Mouse (Mus musculus): ENCODE measurements at regions not wholly inside any gene's neighbourhood (a gene's known extent, or its start where the extent isn't known, plus 50 kb on each side); places are given as distances from the start of the nearest gene placed in this dataset.

GRCm38 (mm10) chr13:31312772-31313171 is 243.2 kb upstream of the Foxq1 start:
- DNase-seq (peak; percentile 28), ATAC-seq (ENCODE audit: insufficient read depth) (no peak)
- Histone ChIP-seq H3K9ac (no peak overlapping the region), H3K4me3 (ENCODE audit: low read depth, low read length) (no peak overlapping the region), H3K9me3 (ENCODE audit: low read depth, low read length) (no peaks in the 10 kb centered on the region), H3K4me2 (no peak overlapping the region), H3K27ac (ENCODE audit: low read depth) (no peak overlapping the region), H3K4me1 (ENCODE audit: insufficient read depth) (peaks cover 4% of the 10 kb centered on the region; the same call in 1 of the 2 replicates), H3K36me3 (ENCODE audit: insufficient read depth) (no peaks in the 10 kb centered on the region), H3K27me3 (ENCODE audit: insufficient read depth, low read length) (no peaks in the 10 kb centered on the region)
- WGBS = 43% methylated on average over 7 of the region's 7 CpGs
- no peak for TF ChIP-seq CTCF (IDR thresholded peaks at IDR 0.05; ENCODE audit: low read depth)

- Histone ChIP-seq H3K36me3 (ENCODE audit: insufficient read depth) (no peaks in the 10 kb centered on the region), H3K9ac (no peak overlapping the region), H3K27me3 (ENCODE audit: insufficient read depth, low read length) (no peaks in the 10 kb centered on the region), H3K4me3 (ENCODE audit: low read depth, low read length) (no peak overlapping the region), H3K4me2 (no peak overlapping the region), H3K4me1 (ENCODE audit: insufficient read depth) (peaks cover 4% of the 10 kb centered on the region; the same call in 1 of the 2 replicates), H3K9me3 (ENCODE audit: low read depth, low read length) (no peaks in the 10 kb centered on the region), H3K27ac (ENCODE audit: low read depth) (no peak overlapping the region)
- TF ChIP-seq CTCF (IDR thresholded peaks at IDR 0.05; ENCODE audit: low read depth) = no peak
- no peak for ATAC-seq (ENCODE audit: insufficient read depth)
- DNase-seq = no peak
- 52% methylated on average over 5 of the region's 5 CpGs for WGBS
These were observed 242.1 kb upstream of the Foxq1 start for GRCm38 (mm10) chr13:31313821-31314220.

GRCm38 (mm10) chr13:31317066-31317465 is 238.9 kb upstream of the Foxq1 start:
- H3K4me3 ChIP-seq (ENCODE audit: low read depth, low read length) = no peak overlapping the region
- 0 out of 2 replicates have a peak, but pooled peaks have one; percentile 1 for TF ChIP-seq CTCF (IDR thresholded peaks at IDR 0.05; ENCODE audit: low read depth)
- no peak overlapping the region for H3K9ac ChIP-seq
- no peaks in the 10 kb centered on the region for H3K36me3 ChIP-seq (ENCODE audit: insufficient read depth)
- no peak overlapping the region for H3K27ac ChIP-seq (ENCODE audit: low read depth)
- WGBS = 62% methylated on average over 8 of the region's 8 CpGs
- H3K4me2 ChIP-seq = no peak overlapping the region
- ATAC-seq (ENCODE audit: insufficient read depth) (no peak), DNase-seq (no peak)
- no peaks in the 10 kb centered on the region for H3K4me1 ChIP-seq (ENCODE audit: insufficient read depth)
- H3K27me3 ChIP-seq (ENCODE audit: insufficient read depth, low read length) = no peaks in the 10 kb centered on the region
- H3K9me3 ChIP-seq (ENCODE audit: low read depth, low read length) = no peaks in the 10 kb centered on the region

- H3K4me1 ChIP-seq (ENCODE audit: insufficient read depth) = no peaks in the 10 kb centered on the region
- TF ChIP-seq CTCF (IDR thresholded peaks at IDR 0.05; ENCODE audit: low read depth) = no peak
- 98% methylated on average over 2 of the region's 2 CpGs for WGBS
- H3K27me3 ChIP-seq (ENCODE audit: insufficient read depth, low read length) = no peaks in the 10 kb centered on the region
- DNase-seq (no peak), ATAC-seq (ENCODE audit: insufficient read depth) (no peak)
- H3K9ac ChIP-seq = no peak overlapping the region
- no peaks in the 10 kb centered on the region for H3K36me3 ChIP-seq (ENCODE audit: insufficient read depth)
- H3K27ac ChIP-seq (ENCODE audit: low read depth) = no peak overlapping the region
- H3K4me2 ChIP-seq = no peak overlapping the region
- H3K4me3 ChIP-seq (ENCODE audit: low read depth, low read length) = no peak overlapping the region
- H3K9me3 ChIP-seq (ENCODE audit: low read depth, low read length) = 0 out of 2 replicates have a peak, but pooled peaks cover 2% of the 10 kb centered on the region
These were observed 237.9 kb upstream of the Foxq1 start for GRCm38 (mm10) chr13:31318008-31318407.

- H3K4me1 ChIP-seq (ENCODE audit: insufficient read depth) = no peaks in the 10 kb centered on the region
- H3K27me3 ChIP-seq (ENCODE audit: insufficient read depth, low read length) = no peaks in the 10 kb centered on the region
- H3K9me3 ChIP-seq (ENCODE audit: low read depth, low read length) = 0 out of 2 replicates have a peak, but pooled peaks cover 3% of the 10 kb centered on the region
- 58% methylated on average over 2 of the region's 2 CpGs for WGBS
- ATAC-seq (ENCODE audit: insufficient read depth) = no peak
- no peak for DNase-seq
- H3K4me2 ChIP-seq = no peak overlapping the region
- no peak for TF ChIP-seq CTCF (IDR thresholded peaks at IDR 0.05; ENCODE audit: low read depth)
- no peaks in the 10 kb centered on the region for H3K36me3 ChIP-seq (ENCODE audit: insufficient read depth)
- no peak overlapping the region for H3K9ac ChIP-seq
- H3K4me3 ChIP-seq (ENCODE audit: low read depth, low read length) = no peak overlapping the region
- no peak overlapping the region for H3K27ac ChIP-seq (ENCODE audit: low read depth)
These were observed 234.5 kb upstream of the Foxq1 start for GRCm38 (mm10) chr13:31321411-31321810.

GRCm38 (mm10) chr13:31326269-31326851 is 229.6 kb upstream of the Foxq1 start:
- H3K27ac ChIP-seq (ENCODE audit: low read depth) = no peak overlapping the region
- ATAC-seq (ENCODE audit: insufficient read depth) (peak; percentile 91), DNase-seq (peak; percentile 90)
- H3K27me3 ChIP-seq (ENCODE audit: insufficient read depth, low read length) = no peaks in the 10 kb centered on the region
- peaks cover 2% of the 10 kb centered on the region for H3K4me1 ChIP-seq (ENCODE audit: insufficient read depth)
- H3K4me2 ChIP-seq = no peak overlapping the region
- TF ChIP-seq CTCF (IDR thresholded peaks at IDR 0.05; ENCODE audit: low read depth) = no peak
- no peak overlapping the region for H3K4me3 ChIP-seq (ENCODE audit: low read depth, low read length)
- WGBS = 21% methylated on average over 12 of the region's 12 CpGs
- 0 out of 2 replicates have a peak, but pooled peaks cover 3% of the 10 kb centered on the region for H3K9me3 ChIP-seq (ENCODE audit: low read depth, low read length)
- no peaks in the 10 kb centered on the region for H3K36me3 ChIP-seq (ENCODE audit: insufficient read depth)
- H3K9ac ChIP-seq = no peak overlapping the region

GRCm38 (mm10) chr13:31327511-31327951 is 228.4 kb upstream of the Foxq1 start:
- no peak overlapping the region for H3K4me2 ChIP-seq
- DNase-seq (peak; percentile 60), ATAC-seq (ENCODE audit: insufficient read depth) (0 out of 2 replicates have a peak, but pooled peaks have one; percentile 11)
- no peaks in the 10 kb centered on the region for H3K27me3 ChIP-seq (ENCODE audit: insufficient read depth, low read length)
- no peak overlapping the region for H3K27ac ChIP-seq (ENCODE audit: low read depth)
- peaks cover 2% of the 10 kb centered on the region for H3K4me1 ChIP-seq (ENCODE audit: insufficient read depth)
- no peak overlapping the region for H3K4me3 ChIP-seq (ENCODE audit: low read depth, low read length)
- H3K9ac ChIP-seq = no peak overlapping the region
- H3K36me3 ChIP-seq (ENCODE audit: insufficient read depth) = no peaks in the 10 kb centered on the region
- no peak for TF ChIP-seq CTCF (IDR thresholded peaks at IDR 0.05; ENCODE audit: low read depth)
- WGBS = 42% methylated on average over 7 of the region's 7 CpGs
- H3K9me3 ChIP-seq (ENCODE audit: low read depth, low read length) = 0 out of 2 replicates have a peak, but pooled peaks cover 3% of the 10 kb centered on the region
